Mouse (Mus musculus) lung, adult 2 months (tissue): ENCODE measurements at regions not wholly inside any gene's neighbourhood (a gene's known extent, or its start where the extent isn't known, plus 50 kb on each side); places are given as distances from the start of the nearest gene placed in this dataset.

ENCODE experiments used
- DNase-seq: peaks from one replicate; pipeline ENCODE4 v3.0.0; 2022
- H3K4me1 ChIP-seq: fragments of 200-500 bp; 2 replicates; pipeline ENCODE4 v1.6.1; 2011; ENCODE audit warnings: low read length; ENCODE audit not compliant: control insufficient read depth, insufficient read depth
- H3K4me3 ChIP-seq: fragments of 200-500 bp; replicated peaks from 2 replicates; pipeline ENCODE3; 2011; ENCODE audit warnings: low read depth, mild to moderate bottlenecking, control low read depth, low read length; ENCODE audit errors: extremely low read depth
- CTCF ChIP-seq: fragments of 200-500 bp; IDR thresholded peaks from 2 replicates; pipeline ENCODE4 v1.5.1; 2011; ENCODE audit warnings: mild to moderate bottlenecking, low read length, control low read depth; ENCODE audit not compliant: insufficient read depth
- POLR2A ChIP-seq: fragments of 200-500 bp; IDR thresholded peaks from 2 replicates; pipeline ENCODE4 v1.6.1; 2011; ENCODE audit warnings: low read depth, mild to moderate bottlenecking, control low read depth, low read length, borderline replicate concordance; ENCODE audit errors: extremely low read depth
- WGBS: fragments of 180-500 bp; shearing (Covaris S2); methylation state at CpG from one replicate; pipeline ENCODE4 v1.1.7; 2018; 5-methylcytosine and 5-hydroxymethylcytosine counted together

- no peak overlapping the region for H3K4me3 ChIP-seq
- peaks cover 12% of the 10 kb centered on the region for H3K4me1 ChIP-seq
- WGBS, result 85% methylated on average over 4 of the region's 4 CpGs
- no peak for DNase-seq
- no peak for TF ChIP-seq POLR2A
- TF ChIP-seq CTCF, result no peak
Observed at GRCm38 (mm10) chr16:30006826-30007225, 57.4 kb upstream of the Hes1 start.

- TF ChIP-seq POLR2A (peak; percentile 28; the same call in 1 of the 2 replicates), CTCF (peak; percentile 13; the same call in 1 of the 2 replicates)
- peak overlapping the region; percentile 65 for H3K4me3 ChIP-seq
- 1% methylated on average over 62 of the region's 62 CpGs for WGBS
Observed at GRCm38 (mm10) chr16:30008451-30009357, 55.5 kb upstream of the Hes1 start.

GRCm38 (mm10) chr16:30009521-30010186, 54.5 kb upstream of the Hes1 start:
- WGBS, result 20% methylated on average over 17 of the region's 17 CpGs
- Histone ChIP-seq H3K4me3 (peak overlapping the region; percentile 12), H3K4me1 (peaks cover 12% of the 10 kb centered on the region)
- peak; percentile 56 for DNase-seq
- no peak for TF ChIP-seq POLR2A
- TF ChIP-seq CTCF, result no peak

More at GRCm38 (mm10) chr16:30008451-30009357, 55.5 kb upstream of the Hes1 start:
- H3K4me1 ChIP-seq, result peaks cover 12% of the 10 kb centered on the region
- DNase-seq, result peak; percentile 88

DNA sequence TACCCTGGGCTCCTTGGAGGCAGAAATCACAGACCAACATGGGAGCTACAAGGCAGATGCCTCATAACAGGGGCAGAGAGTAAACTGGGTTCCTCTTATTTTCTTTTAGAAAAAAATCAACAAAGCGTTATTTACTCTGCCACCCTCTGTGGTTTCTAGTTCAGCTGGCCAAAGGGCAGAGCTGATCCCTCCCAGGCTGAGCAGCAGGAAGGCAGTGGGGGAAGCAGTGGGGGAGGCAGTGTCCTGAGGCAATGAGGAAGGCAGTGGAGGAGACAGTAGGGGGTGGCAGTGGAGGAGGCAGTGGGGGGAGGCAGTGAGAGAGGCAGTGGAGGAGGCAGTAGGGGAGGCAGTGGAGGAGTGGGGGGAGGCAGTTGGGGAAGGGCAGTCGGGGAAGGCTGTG, 51.1 kb upstream of the Hes1 start:
- 83% methylated on average over 2 of the region's 2 CpGs for WGBS
- no peak for DNase-seq
- Histone ChIP-seq H3K4me3 (no peak overlapping the region), H3K4me1 (peaks cover 10% of the 10 kb centered on the region)
- TF ChIP-seq CTCF (no peak), POLR2A (no peak)

DNA sequence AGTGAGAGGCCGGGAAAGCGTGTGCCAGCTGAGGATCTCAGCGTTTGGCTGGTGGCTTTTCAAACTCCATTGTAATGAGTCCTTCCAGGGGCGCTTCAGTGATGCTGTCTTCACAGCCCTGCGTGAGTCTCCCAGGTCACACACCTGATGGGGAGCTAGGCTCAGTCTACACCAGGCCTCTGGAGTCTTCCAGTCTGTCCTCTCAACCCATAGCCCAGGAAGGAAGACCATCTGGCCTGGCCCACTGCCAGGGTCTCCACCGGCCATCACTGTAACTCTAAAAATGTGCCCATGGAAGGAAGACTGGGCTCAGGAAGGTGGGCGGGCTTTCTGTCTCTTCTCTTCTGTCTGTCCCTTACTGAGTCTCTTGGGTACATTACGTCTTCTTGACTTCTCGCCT, 50.2 kb upstream of the Hes1 start:
- WGBS, result 91% methylated on average over 9 of the region's 9 CpGs
- Histone ChIP-seq H3K4me3 (no peak overlapping the region), H3K4me1 (0 out of 2 replicates have a peak, but pooled peaks cover 4% of the 10 kb centered on the region)
- TF ChIP-seq POLR2A (no peak), CTCF (no peak)
- no peak for DNase-seq
